Mouse (Mus musculus) WW6 (cell line): Measurements from ENCODE around the gene Gm9112.
"Not testable (repeated sequence)": the region's sequence is repeated elsewhere in the genome, so short reads cannot be mapped to it uniquely, and the experiment has no call there.

Source experiments
- DNase-seq: peaks from one replicate; pipeline ENCODE4 v3.0.0-alpha.2; 2013; ENCODE audit warnings: low read depth, low spot score

Gene Gm9112

DNA sequence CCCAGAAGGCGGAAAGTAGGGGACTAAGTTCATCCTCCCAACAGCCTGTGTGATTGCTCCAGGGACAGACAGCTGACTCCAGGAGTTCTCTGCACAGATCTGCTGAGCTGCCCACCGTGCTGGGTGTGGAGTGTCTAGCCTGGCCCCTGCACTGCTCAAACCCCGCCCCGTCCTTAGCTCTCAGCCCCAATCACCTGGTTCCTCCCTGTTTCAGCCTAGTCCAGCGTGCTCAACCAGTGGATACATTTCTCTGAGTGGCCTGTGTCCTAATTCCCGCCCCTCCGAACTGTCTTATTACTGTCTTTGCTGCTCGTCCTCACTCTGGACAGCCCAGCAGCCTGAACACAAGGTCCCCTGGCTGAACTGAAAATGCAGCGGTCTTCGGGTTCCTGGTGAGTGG lies at the start of gene Gm9112, which contains the start of gene Dmrtc1b:
TSS of gene Gm9112 (minus strand) at position 101 of the 400 bp plus-strand sequence.
TSS of gene Dmrtc1b (plus strand) at position 331 of the 400 bp plus-strand sequence.
- not testable (repeated sequence) for DNase-seq

DNA sequence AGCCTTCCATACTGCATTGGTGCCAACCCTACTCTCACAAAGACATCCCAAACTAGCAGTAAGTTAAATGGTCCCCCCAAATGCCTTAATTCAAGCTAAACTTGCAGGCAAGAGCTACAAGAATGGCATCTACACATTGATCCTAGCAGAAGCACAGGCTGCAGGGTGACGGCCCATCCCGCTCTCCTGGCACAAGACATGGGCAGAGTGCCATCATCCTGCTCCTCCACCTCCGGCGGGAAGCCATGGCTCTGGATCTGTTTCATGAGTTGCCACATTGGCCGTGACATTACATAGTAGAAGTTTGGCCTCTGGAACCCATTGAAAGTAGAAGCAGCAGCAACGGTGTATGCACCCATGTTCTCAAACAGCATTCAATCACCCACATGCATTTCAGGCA lies 16.8 kb upstream of the Gm9112 start:
- DNase-seq = not testable (repeated sequence)

DNA sequence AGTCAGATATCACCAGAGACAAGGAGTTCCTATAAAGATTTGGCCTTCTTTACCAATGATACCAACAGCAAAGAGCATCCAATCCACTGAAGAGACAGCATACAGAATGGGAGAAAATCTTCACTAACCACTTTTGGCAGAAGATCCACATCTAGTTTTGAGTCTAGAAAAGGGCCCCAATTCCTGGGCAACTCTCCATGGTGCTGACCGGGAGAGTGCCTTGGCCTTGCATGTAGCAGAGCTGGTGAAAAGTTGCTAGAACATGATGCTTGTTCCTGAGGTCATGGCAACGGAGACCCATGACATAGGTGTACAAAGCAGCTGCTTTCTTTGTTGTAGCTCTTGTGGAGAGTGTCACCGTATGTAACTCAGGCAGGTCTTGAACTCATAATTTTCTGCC lies 6.8 kb downstream of the Gm9112 start:
- DNase-seq = not testable (repeated sequence)

DNA sequence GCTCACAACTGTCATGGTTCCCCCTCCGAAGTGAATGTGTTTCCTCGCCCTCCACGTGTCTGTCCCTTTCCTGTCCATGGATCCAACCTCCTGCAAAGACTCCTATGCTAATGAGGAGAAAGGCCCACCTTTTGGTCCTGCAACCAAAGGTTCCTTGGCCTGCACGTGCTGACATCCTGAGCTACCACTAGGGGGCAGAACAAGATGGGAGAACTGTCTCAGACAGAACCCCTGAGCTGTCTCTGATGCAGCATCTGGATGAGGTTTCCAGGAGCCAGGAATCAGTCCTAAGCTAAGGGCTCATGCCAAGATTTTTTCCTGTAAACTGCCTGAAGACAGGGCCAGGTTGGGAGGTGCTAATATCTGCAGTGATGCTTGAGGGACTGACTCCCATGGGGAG lies 18.2 kb downstream of the Gm9112 start:
- not testable (repeated sequence) for DNase-seq

DNA sequence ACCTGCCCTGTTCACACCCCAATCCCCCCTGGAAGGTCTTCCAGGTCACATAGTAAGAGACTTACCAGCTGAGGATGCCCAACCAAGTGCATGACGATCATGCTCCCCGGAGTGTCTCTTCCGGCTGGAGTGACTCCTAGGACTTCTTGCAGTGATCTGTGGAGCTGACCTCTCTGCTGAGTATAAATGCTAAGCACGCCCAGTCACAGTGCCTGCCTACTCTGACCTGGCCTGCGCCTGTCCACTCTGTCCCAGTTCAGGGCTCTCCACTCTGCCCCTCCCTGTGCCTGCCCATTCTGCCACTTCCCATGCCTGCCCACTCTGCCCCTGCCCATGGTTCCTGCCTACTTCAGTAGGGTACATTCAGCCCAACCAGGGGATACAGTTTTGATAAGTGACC lies 20.6 kb downstream of the Gm9112 start, which contains the start of gene Gm3880:
TSS of gene Gm3880 (minus strand) at position 101 of the 400 bp plus-strand sequence.
- not testable (repeated sequence) for DNase-seq

DNA sequence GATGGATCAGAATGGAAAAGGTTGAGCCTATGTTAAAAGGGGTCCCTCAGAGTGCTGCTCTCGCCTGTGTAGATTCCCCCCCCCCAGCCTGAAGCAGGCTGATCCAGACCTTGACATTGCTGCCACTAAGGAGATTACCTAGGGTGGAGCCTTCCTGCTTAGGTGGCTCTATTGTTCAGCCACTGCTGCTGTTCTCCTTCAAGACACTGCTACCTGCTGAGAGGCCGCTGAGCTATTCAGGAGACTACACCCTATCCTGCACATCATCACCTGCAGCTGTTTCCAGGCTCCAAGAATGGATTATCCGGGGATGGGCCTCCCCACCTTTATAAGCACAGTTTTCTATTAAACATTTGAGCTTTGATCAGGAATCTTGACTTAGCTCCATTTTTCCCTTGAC lies 22.7 kb downstream of the Gm9112 start:
- DNase-seq = not testable (repeated sequence)

DNA sequence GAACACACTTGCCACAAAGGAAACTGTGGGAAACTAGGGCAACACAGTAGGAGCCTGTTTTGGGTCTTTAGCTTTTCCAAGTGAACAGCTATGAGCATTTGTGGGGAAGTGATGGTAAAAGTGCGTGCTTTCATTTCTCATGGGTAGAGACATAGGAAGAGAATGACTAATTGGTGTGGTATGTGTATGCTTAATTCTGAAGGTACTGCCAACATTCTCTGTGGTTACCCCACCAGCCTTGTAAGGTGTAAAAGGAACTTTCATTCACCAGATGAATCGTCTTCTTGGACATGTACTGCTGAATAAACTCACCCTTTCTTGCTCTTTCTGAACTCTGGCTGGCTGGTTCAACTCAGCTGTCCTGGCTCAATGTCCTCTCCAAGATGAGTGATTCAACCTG lies 40.8 kb downstream of the Gm9112 start:
- no peak for DNase-seq

DNA sequence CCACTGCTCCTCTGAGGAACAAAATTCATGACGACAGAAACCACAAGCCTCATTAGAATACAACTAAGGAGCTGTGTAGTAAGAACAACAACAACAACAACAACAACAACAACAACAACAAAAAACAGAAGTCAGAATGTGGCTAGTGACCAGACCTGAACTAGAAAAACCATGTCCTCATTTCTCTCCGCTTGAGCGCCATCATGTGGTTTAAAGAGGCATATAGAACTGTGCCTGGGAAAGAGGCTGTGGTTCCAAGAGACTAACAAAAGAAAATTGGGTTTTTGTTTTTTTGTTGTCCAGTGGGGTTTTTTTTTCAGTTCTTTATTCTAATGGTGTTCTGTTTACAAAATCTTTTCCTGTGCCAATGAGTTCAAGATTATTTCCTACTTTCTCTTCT lies 46.7 kb downstream of the Gm9112 start:
- DNase-seq = no peak
